Mouse (Mus musculus) erythroblast, embryonic 14.5 days (primary cell): ENCODE data around the gene Isoc2b. TPM values are rescaled to one million over a fixed set of nuclear protein-coding genes. Genes with fewer than 3 reads are reported as not detected.
A peak's percentile ranks its signal among the peaks of the same experiment; 100 is the strongest.
"Not testable (repeated sequence)": the region's sequence is repeated elsewhere in the genome, so short reads cannot be mapped to it uniquely, and the experiment has no call there.

Experiments used
- H3K27me3 ChIP-seq: 2 replicates; pipeline ENCODE4 v1.6.1; 2012; ENCODE audit warnings: inconsistent platforms; ENCODE audit not compliant: control insufficient read depth
- H3K36me3 ChIP-seq: 2 replicates; pipeline ENCODE4 v1.6.1; 2012; ENCODE audit warnings: mild to moderate bottlenecking, inconsistent platforms; ENCODE audit not compliant: control insufficient read depth
- H3K4me1 ChIP-seq: 2 replicates; pipeline ENCODE4 v1.6.1; 2012; ENCODE audit warnings: inconsistent platforms; ENCODE audit not compliant: control insufficient read depth
- H3K4me3 ChIP-seq: replicated peaks from 2 replicates; pipeline ENCODE3; 2012; ENCODE audit warnings: moderate library complexity, mild to moderate bottlenecking, inconsistent platforms
- H3K9me3 ChIP-seq: 2 replicates; pipeline ENCODE4 v1.6.1; 2012; ENCODE audit warnings: low read length, inconsistent platforms, mixed read lengths; ENCODE audit not compliant: control insufficient read depth
- GATA1 ChIP-seq: IDR thresholded peaks from 2 replicates; pipeline ENCODE4 v1.6.1; 2012; ENCODE audit warnings: low read length, inconsistent platforms, mixed read lengths
- TAL1 ChIP-seq: IDR thresholded peaks from 3 replicates; pipeline ENCODE4 v1.6.1; 2012; ENCODE audit warnings: low read length, inconsistent platforms, mixed read lengths
- polyA plus RNA-seq: library from polyadenylated mRNA; stranded (reverse); fragments of >175 nt; gene quantifications from 2 replicates; pipeline ENCODE4 v1.2.3, GENCODE M21; 2012

Gene Isoc2b
- polyA plus RNA-seq, 1 experiment: not detected

GRCm38 (mm10) chr7:4877226-4877625 lies 7.2 kb upstream of the Isoc2b start:
- TF ChIP-seq TAL1 (no peak), GATA1 (no peak)
- H3K9me3 ChIP-seq: peaks cover 4% of the 10 kb centered on the region
- peaks cover 5% of the 10 kb centered on the region for H3K36me3 ChIP-seq
- no peaks in the 10 kb centered on the region for H3K27me3 ChIP-seq
- peak overlapping the region; percentile 69 for H3K4me3 ChIP-seq
- peaks cover 42% of the 10 kb centered on the region for H3K4me1 ChIP-seq

GRCm38 (mm10) chr7:4876753-4877221 lies 6.7 kb upstream of the Isoc2b start, which contains the start of gene Isoc2a:
Gene Isoc2a, plus strand, starts transcription at chr7:4877153.
- H3K27me3 ChIP-seq: no peaks in the 10 kb centered on the region
- H3K4me3 ChIP-seq: peak within 1 kb of the TSS; percentile 69
- H3K4me1 ChIP-seq: peaks cover 39% of the 10 kb centered on the region
- peaks cover under 1% of the 10 kb centered on the region for H3K9me3 ChIP-seq
- H3K36me3 ChIP-seq: peaks cover under 1% of the 10 kb centered on the region
- peak; percentile 77 for TF ChIP-seq GATA1
- peak; percentile 61 for TF ChIP-seq TAL1

GRCm38 (mm10) chr7:4866631-4867180 lies 3.4 kb downstream of the Isoc2b start:
- TF ChIP-seq GATA1 (no peak), TAL1 (no peak)

GRCm38 (mm10) chr7:4865579-4866493 lies 4.2 kb downstream of the Isoc2b start:
- peaks cover 24% of the 10 kb centered on the region for H3K4me1 ChIP-seq
- H3K27me3 ChIP-seq: no peaks in the 10 kb centered on the region
- peak overlapping the region; percentile 84 for H3K4me3 ChIP-seq
- no peak for TF ChIP-seq TAL1
- no peak for TF ChIP-seq GATA1
- H3K9me3 ChIP-seq: no peaks in the 10 kb centered on the region
- H3K36me3 ChIP-seq: no peaks in the 10 kb centered on the region

More at GRCm38 (mm10) chr7:4866631-4867180, 3.4 kb downstream of the Isoc2b start:
- Histone ChIP-seq H3K4me1 (peaks cover 28% of the 10 kb centered on the region), H3K4me3 (peak overlapping the region; percentile 84), H3K9me3 (no peaks in the 10 kb centered on the region), H3K36me3 (no peaks in the 10 kb centered on the region), H3K27me3 (no peaks in the 10 kb centered on the region)

- Histone ChIP-seq H3K9me3 (no peaks in the 10 kb centered on the region), H3K36me3 (no peaks in the 10 kb centered on the region), H3K27me3 (no peaks in the 10 kb centered on the region), H3K4me3 (peak overlapping the region; percentile 84), H3K4me1 (peaks cover 21% of the 10 kb centered on the region)
- no peak for TF ChIP-seq GATA1
- no peak for TF ChIP-seq TAL1
Measured at GRCm38 (mm10) chr7:4865090-4865489, 5.0 kb downstream of the Isoc2b start.

- Histone ChIP-seq H3K9me3 (no peaks in the 10 kb centered on the region), H3K4me1 (peaks cover 21% of the 10 kb centered on the region), H3K36me3 (no peaks in the 10 kb centered on the region), H3K27me3 (no peaks in the 10 kb centered on the region), H3K4me3 (no peak overlapping the region)
- TF ChIP-seq TAL1: no peak
- no peak for TF ChIP-seq GATA1
Measured at GRCm38 (mm10) chr7:4864130-4864845, 5.8 kb downstream of the Isoc2b start.

- TF ChIP-seq GATA1 (no peak), TAL1 (no peak)
- Histone ChIP-seq H3K4me1 (peaks cover 21% of the 10 kb centered on the region), H3K4me3 (no peak overlapping the region), H3K27me3 (no peaks in the 10 kb centered on the region), H3K36me3 (no peaks in the 10 kb centered on the region), H3K9me3 (no peaks in the 10 kb centered on the region)
Measured at GRCm38 (mm10) chr7:4863541-4864080, 6.4 kb downstream of the Isoc2b start.

GRCm38 (mm10) chr7:4863041-4863440 lies 7.0 kb downstream of the Isoc2b start:
- Histone ChIP-seq H3K4me3 (no peak overlapping the region), H3K4me1 (peaks cover 21% of the 10 kb centered on the region)
- TF ChIP-seq GATA1 (no peak), TAL1 (no peak)

GRCm38 (mm10) chr7:4860926-4861325 lies 9.1 kb downstream of the Isoc2b start:
- not testable (repeated sequence) for H3K4me1 ChIP-seq, H3K27me3 ChIP-seq, H3K4me3 ChIP-seq

More at GRCm38 (mm10) chr7:4863041-4863440, 7.0 kb downstream of the Isoc2b start:
- H3K36me3 ChIP-seq: no peaks in the 10 kb centered on the region
- H3K27me3 ChIP-seq: no peaks in the 10 kb centered on the region
- H3K9me3 ChIP-seq: no peaks in the 10 kb centered on the region

More at GRCm38 (mm10) chr7:4860926-4861325, 9.1 kb downstream of the Isoc2b start:
- H3K36me3 ChIP-seq, H3K9me3 ChIP-seq: not testable (repeated sequence)
